Mouse (Mus musculus) midbrain, embryonic 11.5 days (tissue): ENCODE results near the gene Arid5b. TPM values are rescaled to one million over a fixed set of nuclear protein-coding genes. Genes with fewer than 3 reads are reported as not detected.

ENCODE experiments used
- ATAC-seq: fragments of 200-750 bp; cut with Nextera tagmentation; 2 replicates; pipeline ENCODE4 v1.8.0; 2017; ENCODE audit warnings: moderate TSS enrichment, moderate library complexity; ENCODE audit not compliant: low FRiP score
- DNase-seq: peaks from one replicate; pipeline ENCODE4 v3.0.0; 2015; ENCODE audit warnings: low spot score; ENCODE audit errors: missing footprints
- H3K27ac ChIP-seq: fragments of 300-500 bp; sonication (generic); 2 replicates; pipeline ENCODE4 v1.5.1; 2014; ENCODE audit warnings: low read depth, low read length
- H3K27me3 ChIP-seq: fragments of 300-500 bp; sonication (generic); 2 replicates; pipeline ENCODE4 v1.6.1; 2014; ENCODE audit warnings: mild to moderate bottlenecking, low read length, moderate library complexity, mixed read lengths; ENCODE audit not compliant: control insufficient read depth, insufficient read depth
- H3K36me3 ChIP-seq: fragments of 300-500 bp; sonication (generic); 2 replicates; pipeline ENCODE4 v1.6.1; 2014; ENCODE audit warnings: mild to moderate bottlenecking, low read length, moderate library complexity, mixed read lengths; ENCODE audit not compliant: control insufficient read depth, insufficient read depth
- H3K4me1 ChIP-seq: fragments of 300-500 bp; sonication (generic); 2 replicates; pipeline ENCODE4 v1.6.1; 2014; ENCODE audit warnings: low read length; ENCODE audit not compliant: control insufficient read depth, insufficient read depth
- H3K4me2 ChIP-seq: fragments of 300-500 bp; sonication (generic); 2 replicates; pipeline ENCODE4 v1.6.1; 2014; ENCODE audit warnings: mild to moderate bottlenecking, moderate library complexity
- H3K4me3 ChIP-seq: fragments of 300-500 bp; sonication (generic); 2 replicates; pipeline ENCODE4 v1.5.1; 2014; ENCODE audit warnings: low read depth, low read length
- H3K9ac ChIP-seq: fragments of 300-500 bp; sonication (generic); 2 replicates; pipeline ENCODE4 v1.6.1; 2014; ENCODE audit warnings: low read length
- H3K9me3 ChIP-seq: fragments of 300-500 bp; sonication (generic); 2 replicates; pipeline ENCODE4 v1.6.1; 2016; ENCODE audit warnings: low read length; ENCODE audit not compliant: control insufficient read depth
- WGBS: fragments of 180-500 bp; shearing (Covaris S2); extraction: QIAGEN DNeasy Blood & Tissue Kit; methylation state at CpG from one replicate; pipeline ENCODE4 v1.1.7; 2014; 5-methylcytosine and 5-hydroxymethylcytosine counted together
- polyA plus RNA-seq: library from polyadenylated mRNA; unstranded; fragments of >200 nt; fragmentation: Nextera tagmentation; extraction: Ambion mirVana; gene quantifications from 2 replicates; pipeline ENCODE4 v1.2.1, GENCODE M21; 2014

The Arid5b gene
- polyA plus RNA-seq, 1 experiment from 2014 or later: 13.4 TPM

- 86% methylated on average over 7 of the region's 7 CpGs for WGBS
- no peaks in the 10 kb centered on the region for H3K27me3 ChIP-seq
- peaks cover 6% of the 10 kb centered on the region; the same call in 1 of the 2 replicates for H3K4me1 ChIP-seq
- H3K9ac ChIP-seq: no peak overlapping the region
- H3K36me3 ChIP-seq: no peaks in the 10 kb centered on the region
- ATAC-seq (no peak), DNase-seq (no peak)
- no peaks in the 10 kb centered on the region for H3K9me3 ChIP-seq
- H3K27ac ChIP-seq: no peak overlapping the region
- H3K4me3 ChIP-seq: no peak overlapping the region
- H3K4me2 ChIP-seq: no peak overlapping the region
Measured at GRCm38 (mm10) chr10:68301013-68301412, 22.5 kb upstream of the Arid5b start.

- no peak overlapping the region for H3K9ac ChIP-seq
- H3K27me3 ChIP-seq: no peaks in the 10 kb centered on the region
- no peaks in the 10 kb centered on the region for H3K4me1 ChIP-seq
- no peaks in the 10 kb centered on the region for H3K36me3 ChIP-seq
- 88% methylated on average over 4 of the region's 4 CpGs for WGBS
- no peak overlapping the region for H3K27ac ChIP-seq
- no peak overlapping the region for H3K4me2 ChIP-seq
- ATAC-seq: no peak
- H3K9me3 ChIP-seq: no peaks in the 10 kb centered on the region
- no peak overlapping the region for H3K4me3 ChIP-seq
- DNase-seq: no peak
Measured at GRCm38 (mm10) chr10:68289465-68289864, 10.9 kb upstream of the Arid5b start.

GRCm38 (mm10) chr10:68282466-68283391, 4.2 kb upstream of the Arid5b start:
- no peak overlapping the region; the same call in 1 of the 2 replicates for H3K27ac ChIP-seq
- ATAC-seq (peak; percentile 83), DNase-seq (peak; percentile 99)

GRCm38 (mm10) chr10:68281775-68282106, 3.2 kb upstream of the Arid5b start:
- Histone ChIP-seq H3K4me2 (no peak overlapping the region), H3K27me3 (peaks cover 2% of the 10 kb centered on the region; the same call in 1 of the 2 replicates), H3K4me3 (no peak overlapping the region), H3K27ac (no peak overlapping the region), H3K9me3 (no peaks in the 10 kb centered on the region), H3K36me3 (no peaks in the 10 kb centered on the region), H3K4me1 (peaks cover 11% of the 10 kb centered on the region), H3K9ac (no peak overlapping the region)
- DNase-seq (peak; percentile 83), ATAC-seq (no peak; the same call in 1 of the 2 replicates)
- 29% methylated on average over 3 of the region's 3 CpGs for WGBS

More at GRCm38 (mm10) chr10:68282466-68283391, 4.2 kb upstream of the Arid5b start:
- peaks cover 11% of the 10 kb centered on the region for H3K4me1 ChIP-seq
- no peaks in the 10 kb centered on the region for H3K36me3 ChIP-seq
- H3K9ac ChIP-seq: peak overlapping the region; percentile 14; the same call in 1 of the 2 replicates
- peaks cover 2% of the 10 kb centered on the region; the same call in 1 of the 2 replicates for H3K27me3 ChIP-seq
- no peaks in the 10 kb centered on the region for H3K9me3 ChIP-seq
- H3K4me3 ChIP-seq: peak overlapping the region; percentile 28
- 2% methylated on average over 27 of the region's 27 CpGs for WGBS
- peak overlapping the region; percentile 64 for H3K4me2 ChIP-seq

GRCm38 (mm10) chr10:68281076-68281774, 2.7 kb upstream of the Arid5b start:
- H3K27ac ChIP-seq: no peak overlapping the region
- no peaks in the 10 kb centered on the region for H3K36me3 ChIP-seq
- no peak overlapping the region for H3K4me3 ChIP-seq
- DNase-seq (peak; percentile 89), ATAC-seq (no peak)
- H3K27me3 ChIP-seq: peaks cover 2% of the 10 kb centered on the region; the same call in 1 of the 2 replicates
- H3K9me3 ChIP-seq: no peaks in the 10 kb centered on the region
- WGBS: 35% methylated on average over 6 of the region's 6 CpGs
- no peak overlapping the region for H3K4me2 ChIP-seq
- H3K4me1 ChIP-seq: peaks cover 11% of the 10 kb centered on the region
- H3K9ac ChIP-seq: no peak overlapping the region

GRCm38 (mm10) chr10:68279516-68280501, 1.3 kb upstream of the Arid5b start:
- Histone ChIP-seq H3K36me3 (no peaks in the 10 kb centered on the region), H3K9me3 (no peaks in the 10 kb centered on the region), H3K4me2 (peak overlapping the region; percentile 67), H3K4me1 (peaks cover 14% of the 10 kb centered on the region), H3K9ac (peak overlapping the region; percentile 47), H3K4me3 (peak overlapping the region; percentile 42), H3K27ac (peak overlapping the region; percentile 52; the same call in 1 of the 2 replicates), H3K27me3 (peaks cover 2% of the 10 kb centered on the region; the same call in 1 of the 2 replicates)
- DNase-seq (peak; percentile 95), ATAC-seq (peak; percentile 4)
- under 1% methylated on average over 41 of the region's 41 CpGs for WGBS

- peak overlapping the region; percentile 67 for H3K4me2 ChIP-seq
- peak overlapping the region; percentile 40; the same call in 1 of the 2 replicates for H3K27ac ChIP-seq
- no peaks in the 10 kb centered on the region for H3K36me3 ChIP-seq
- peak overlapping the region; percentile 61 for H3K9ac ChIP-seq
- H3K27me3 ChIP-seq: peaks cover 2% of the 10 kb centered on the region; the same call in 1 of the 2 replicates
- H3K4me1 ChIP-seq: peaks cover 11% of the 10 kb centered on the region
- 0 out of 2 replicates have a peak, but pooled peaks have one; percentile 6 for ATAC-seq
- H3K4me3 ChIP-seq: peak overlapping the region; percentile 42
- WGBS: 0% methylated on average over 15 of the region's 15 CpGs
- H3K9me3 ChIP-seq: no peaks in the 10 kb centered on the region
- peak; percentile 96 for DNase-seq
Measured at GRCm38 (mm10) chr10:68277671-68278151, 829 bp downstream of the Arid5b start.

- H3K27me3 ChIP-seq: peaks cover 2% of the 10 kb centered on the region; the same call in 1 of the 2 replicates
- H3K27ac ChIP-seq: no peak overlapping the region
- DNase-seq: peak; percentile 97
- peak overlapping the region; percentile 42 for H3K4me3 ChIP-seq
- peak; percentile 72 for ATAC-seq
- no peaks in the 10 kb centered on the region for H3K9me3 ChIP-seq
- H3K4me1 ChIP-seq: peaks cover 8% of the 10 kb centered on the region; the same call in 1 of the 2 replicates
- H3K9ac ChIP-seq: peak overlapping the region; percentile 64
- under 1% methylated on average over 29 of the region's 34 CpGs for WGBS
- peak overlapping the region; percentile 67 for H3K4me2 ChIP-seq
- no peaks in the 10 kb centered on the region for H3K36me3 ChIP-seq
Measured at GRCm38 (mm10) chr10:68276976-68277441, 1.5 kb downstream of the Arid5b start.
